Mouse (Mus musculus): ENCODE measurements at regions not wholly inside any gene's neighbourhood (a gene's known extent, or its start where the extent isn't known, plus 50 kb on each side); places are given as distances from the start of the nearest gene placed in this dataset.

DNA sequence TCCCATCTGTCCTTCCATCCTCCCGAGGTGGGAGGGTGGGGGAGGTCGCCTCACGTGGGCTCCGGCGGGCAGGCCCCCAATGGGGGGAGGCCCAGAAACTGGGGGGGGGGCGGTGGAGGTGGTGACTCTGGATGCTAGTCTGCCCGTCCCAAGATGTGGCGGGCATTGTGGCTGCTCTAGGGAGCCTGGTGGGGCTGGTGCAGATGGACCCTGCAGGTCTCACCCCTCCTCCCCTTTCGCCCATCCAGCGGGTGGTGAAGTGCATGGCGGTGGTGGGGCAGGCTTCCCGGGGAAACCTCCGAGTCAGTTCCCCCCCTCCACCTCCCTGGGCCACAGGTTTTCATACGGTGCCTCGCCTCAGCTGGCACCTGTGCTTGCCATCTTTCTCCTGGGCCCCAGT, 88.6 kb downstream of the Inhba start:
- Histone ChIP-seq H3K27ac (no peak overlapping the region), H3K4me3 (no peak overlapping the region)
- no peak for TF ChIP-seq CTCF (conservative IDR thresholded peaks at IDR 0.05)
- DNase-seq (ENCODE audit: low spot score in 2 of 2) = no peak

DNA sequence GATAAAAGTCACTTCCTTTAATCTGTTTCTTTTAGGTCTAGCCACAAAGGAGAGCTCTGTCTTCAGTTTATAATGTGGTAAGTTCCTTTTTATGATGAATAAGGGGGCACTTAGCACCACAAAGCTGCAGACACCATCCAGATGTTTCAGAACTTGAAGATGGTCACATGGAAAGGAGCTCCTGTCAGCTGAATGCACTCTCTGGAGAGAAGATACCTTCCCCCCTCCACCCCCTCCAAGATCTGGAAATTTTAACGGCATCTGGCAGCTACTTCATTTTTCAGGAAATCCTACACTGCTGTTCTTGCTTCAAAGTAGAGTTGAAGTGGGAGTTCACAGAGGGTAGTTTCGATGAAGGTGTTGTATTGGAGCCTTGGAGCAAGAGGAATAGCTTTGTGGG, 103.2 kb downstream of the Inhba start:
- Histone ChIP-seq H3K27ac (no peak overlapping the region), H3K4me3 (no peak overlapping the region)
- TF ChIP-seq CTCF (conservative IDR thresholded peaks at IDR 0.05) = no peak
- DNase-seq (ENCODE audit: low spot score in 2 of 2) = no peak

DNA sequence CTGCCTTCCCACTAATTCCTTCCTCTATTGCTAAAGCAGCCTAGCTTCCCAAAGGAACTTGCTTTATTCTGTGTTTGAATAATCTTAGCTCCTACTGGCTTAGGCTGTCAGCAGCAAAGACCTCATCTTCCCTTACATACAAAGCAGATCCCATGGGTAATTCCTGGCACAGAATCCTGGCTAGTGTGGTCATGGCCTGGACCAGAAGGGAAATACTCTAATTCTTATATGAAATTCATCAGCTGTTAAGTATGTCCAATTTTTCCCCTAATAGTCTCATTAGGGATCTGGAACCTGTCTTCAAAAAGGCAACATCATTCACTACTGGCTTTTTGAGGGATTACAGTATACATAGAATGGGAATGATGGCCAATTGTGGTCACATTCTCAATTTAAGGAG, 135.0 kb downstream of the Inhba start:
- TF ChIP-seq CTCF (conservative IDR thresholded peaks at IDR 0.05) = no peak
- Histone ChIP-seq H3K4me3 (no peak overlapping the region), H3K27ac (no peak overlapping the region)

DNA sequence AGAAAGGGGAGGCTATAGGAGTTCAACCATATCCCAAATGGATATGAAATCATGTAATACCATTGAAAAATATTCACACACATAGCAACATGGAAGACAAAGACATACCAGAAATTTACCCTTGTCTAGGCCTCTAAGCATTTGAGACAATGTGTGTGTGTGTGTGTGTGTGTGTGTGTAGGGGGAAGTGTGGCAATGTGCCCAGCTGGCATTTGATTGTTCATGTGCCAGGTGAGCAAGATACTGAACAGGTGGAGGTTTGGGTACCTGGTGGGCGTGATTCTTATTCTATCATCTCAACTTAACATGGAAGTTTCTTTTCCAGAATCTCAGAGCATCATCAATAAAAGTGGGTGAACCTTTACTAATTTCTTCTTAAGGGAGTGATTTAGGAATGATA, 143.3 kb downstream of the Inhba start:
- Histone ChIP-seq H3K27ac (no peak overlapping the region), H3K4me3 (no peak overlapping the region)
- DNase-seq (ENCODE audit: low spot score in 2 of 2) = no peak
- no peak for TF ChIP-seq CTCF (conservative IDR thresholded peaks at IDR 0.05)

More for the DNA sequence above, 135.0 kb downstream of the Inhba start:
- no peak for DNase-seq (ENCODE audit: low spot score in 2 of 2)

DNA sequence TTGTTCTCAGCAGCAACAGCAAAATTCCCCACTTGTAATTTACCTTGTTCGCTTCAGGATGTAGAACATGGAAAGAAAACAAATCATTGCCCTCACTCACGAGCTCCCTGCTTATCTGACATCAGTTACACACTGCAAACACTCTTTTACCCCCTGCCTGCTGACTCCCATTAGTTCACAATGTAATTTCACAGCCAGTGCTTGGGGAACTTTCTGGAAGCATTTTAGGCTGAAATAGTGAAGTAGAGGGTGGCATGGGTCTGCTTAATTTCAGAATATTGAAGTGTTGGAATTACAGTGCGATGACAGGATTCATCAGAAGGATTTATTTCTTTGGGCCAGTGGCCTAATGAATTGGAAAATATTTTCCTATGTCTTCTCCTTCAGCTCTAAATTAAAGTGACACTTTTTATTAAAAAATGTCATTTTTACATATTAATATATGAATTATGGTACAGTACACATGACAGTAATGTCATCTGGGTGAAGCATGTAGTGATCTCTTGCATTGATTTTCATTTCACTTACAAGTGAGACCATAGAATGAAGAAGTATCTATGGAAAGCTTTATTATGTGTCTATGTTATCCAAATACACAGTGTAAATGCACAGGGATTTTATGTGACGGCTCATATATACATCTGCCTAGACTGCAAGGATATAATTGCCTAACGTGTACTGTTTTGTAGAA, 153.7 kb downstream of the Inhba start:
- Histone ChIP-seq H3K4me3 (no peak overlapping the region), H3K27ac (no peak overlapping the region)
- DNase-seq (ENCODE audit: low spot score in 2 of 2) = no peak
- no peak for TF ChIP-seq CTCF (conservative IDR thresholded peaks at IDR 0.05)

DNA sequence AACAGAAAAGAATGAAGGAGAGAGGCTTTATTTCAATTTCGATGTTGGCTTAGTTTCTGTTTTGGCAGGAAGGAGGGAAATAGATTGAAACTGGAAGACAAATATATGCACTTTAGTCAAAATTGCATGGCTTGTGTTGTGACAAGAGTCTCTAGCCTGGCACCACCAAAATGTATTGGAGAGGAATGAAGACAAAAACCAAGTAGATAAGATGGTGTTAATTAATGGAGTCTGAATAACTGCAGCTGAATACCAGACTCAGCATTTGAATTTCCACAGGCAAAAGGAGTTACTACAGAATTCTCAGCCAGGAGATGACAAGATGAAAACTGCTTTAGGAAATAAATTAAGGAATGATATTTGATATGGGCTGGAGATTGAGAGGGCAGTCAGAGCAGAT, 185.0 kb downstream of the Inhba start:
- no peak overlapping the region for H3K27ac ChIP-seq
- no peak for DNase-seq (ENCODE audit: low spot score in 2 of 2)
- no peak overlapping the region for H3K4me3 ChIP-seq
- TF ChIP-seq CTCF (conservative IDR thresholded peaks at IDR 0.05) = no peak

DNA sequence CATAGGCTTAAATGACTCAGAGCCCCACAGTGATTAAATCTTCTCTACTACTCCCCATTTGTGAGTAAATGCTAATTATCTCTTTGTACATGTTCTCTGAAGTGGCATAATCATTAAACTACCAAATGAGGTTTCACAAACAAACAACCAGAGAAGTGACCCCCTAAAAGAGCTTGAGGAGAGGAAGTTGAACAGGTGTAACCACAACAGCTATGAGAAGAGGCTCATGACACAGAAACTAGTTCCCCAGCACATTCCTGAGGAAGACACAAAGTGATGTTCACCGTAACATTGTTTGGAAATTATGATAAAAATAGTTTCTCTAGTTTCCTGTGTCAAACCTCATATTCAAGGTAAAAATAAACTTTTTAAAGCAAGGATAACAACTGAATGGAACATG, 188.4 kb downstream of the Inhba start:
- no peak for DNase-seq (ENCODE audit: low spot score in 2 of 2)
- no peak overlapping the region for H3K27ac ChIP-seq
- no peak overlapping the region for H3K4me3 ChIP-seq
- TF ChIP-seq CTCF (conservative IDR thresholded peaks at IDR 0.05) = no peak

DNA sequence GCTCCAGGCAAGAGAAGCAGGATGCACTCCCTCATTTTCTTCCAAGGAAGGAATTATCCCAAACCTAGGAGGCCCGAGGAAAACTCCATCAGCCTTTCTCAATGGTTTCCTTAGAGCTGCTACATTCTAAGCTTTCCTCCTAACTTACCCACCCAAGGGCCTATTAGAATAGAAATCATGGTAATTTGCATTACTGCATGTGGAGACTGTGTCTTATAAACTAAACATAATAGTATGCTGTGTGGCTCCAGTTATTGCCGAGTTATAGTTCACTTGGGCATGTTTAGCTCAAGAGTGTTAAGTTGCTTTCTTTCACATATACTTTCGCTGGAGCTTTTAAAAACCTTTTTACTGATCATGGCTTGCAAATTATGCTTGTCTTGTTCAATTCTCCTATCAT, 191.5 kb downstream of the Inhba start:
- Histone ChIP-seq H3K4me3 (no peak overlapping the region), H3K27ac (no peak overlapping the region)
- no peak for DNase-seq (ENCODE audit: low spot score in 2 of 2)
- TF ChIP-seq CTCF (conservative IDR thresholded peaks at IDR 0.05) = no peak

DNA sequence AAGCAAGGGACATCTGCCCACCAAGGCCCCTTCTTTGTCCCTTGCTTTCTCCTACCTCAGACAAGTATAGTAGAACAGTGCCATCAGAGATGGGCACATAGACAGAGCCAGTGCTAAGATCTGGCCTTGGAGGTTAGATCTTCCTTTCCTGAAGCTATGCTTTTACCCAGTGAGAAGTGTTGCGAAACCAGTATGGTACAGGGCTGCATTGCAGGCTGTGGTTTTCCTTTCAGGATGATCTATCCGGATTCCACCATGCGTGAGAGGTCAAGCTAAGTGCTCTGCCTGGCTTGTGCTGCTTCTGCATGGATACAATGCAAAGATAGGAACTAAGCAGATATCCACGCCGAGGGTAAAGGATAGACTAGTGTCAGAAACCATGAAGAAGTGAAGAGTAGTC, 192.4 kb downstream of the Inhba start:
- H3K27ac ChIP-seq = no peak overlapping the region
- no peak for TF ChIP-seq CTCF (conservative IDR thresholded peaks at IDR 0.05)
- H3K4me3 ChIP-seq = no peak overlapping the region
- DNase-seq (ENCODE audit: low spot score in 2 of 2) = no peak

DNA sequence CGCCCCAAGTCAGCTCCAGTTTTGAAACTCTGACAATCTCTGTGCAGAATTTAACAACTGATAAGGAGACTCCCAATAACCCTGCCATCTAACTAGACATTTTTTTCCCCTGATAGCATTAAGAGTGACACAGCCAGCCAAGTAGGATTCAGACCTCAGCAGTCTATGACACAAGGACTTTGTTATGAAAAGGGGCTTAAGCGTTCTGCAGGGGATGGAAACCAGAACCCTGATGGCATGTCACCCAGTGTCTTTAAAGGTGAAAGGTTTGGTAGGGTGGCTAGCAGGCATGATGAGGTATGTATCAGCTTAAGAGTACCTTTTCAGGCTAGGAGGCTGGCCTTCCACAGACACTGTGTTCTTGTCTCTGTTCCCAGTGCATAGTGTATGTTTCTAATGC, 199.8 kb downstream of the Inhba start:
- Histone ChIP-seq H3K27ac (no peak overlapping the region), H3K4me3 (no peak overlapping the region)
- no peak for TF ChIP-seq CTCF (conservative IDR thresholded peaks at IDR 0.05)
- no peak for DNase-seq (ENCODE audit: low spot score in 2 of 2)

DNA sequence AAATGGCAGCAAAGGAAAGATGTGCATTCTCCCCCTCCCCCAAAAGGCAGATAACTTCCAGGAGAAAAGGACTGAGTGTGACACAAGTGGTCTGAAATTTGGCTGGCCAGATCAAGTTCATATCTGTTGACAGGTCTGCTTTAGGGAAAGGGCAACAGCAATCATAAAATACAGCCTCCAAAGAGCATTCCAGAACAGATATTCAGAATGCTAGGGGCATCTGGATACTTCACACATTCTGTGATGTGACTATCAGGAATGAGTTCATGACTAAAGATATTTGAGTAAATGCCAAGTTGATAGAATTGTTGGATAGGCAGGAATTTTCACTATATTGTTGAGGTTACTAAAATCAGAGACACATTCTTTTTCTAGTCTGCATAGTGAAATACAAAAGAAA, 208.2 kb downstream of the Inhba start:
- no peak for DNase-seq (ENCODE audit: low spot score in 2 of 2)
- H3K4me3 ChIP-seq = no peak overlapping the region
- no peak for TF ChIP-seq CTCF (conservative IDR thresholded peaks at IDR 0.05)
- H3K27ac ChIP-seq = no peak overlapping the region

DNA sequence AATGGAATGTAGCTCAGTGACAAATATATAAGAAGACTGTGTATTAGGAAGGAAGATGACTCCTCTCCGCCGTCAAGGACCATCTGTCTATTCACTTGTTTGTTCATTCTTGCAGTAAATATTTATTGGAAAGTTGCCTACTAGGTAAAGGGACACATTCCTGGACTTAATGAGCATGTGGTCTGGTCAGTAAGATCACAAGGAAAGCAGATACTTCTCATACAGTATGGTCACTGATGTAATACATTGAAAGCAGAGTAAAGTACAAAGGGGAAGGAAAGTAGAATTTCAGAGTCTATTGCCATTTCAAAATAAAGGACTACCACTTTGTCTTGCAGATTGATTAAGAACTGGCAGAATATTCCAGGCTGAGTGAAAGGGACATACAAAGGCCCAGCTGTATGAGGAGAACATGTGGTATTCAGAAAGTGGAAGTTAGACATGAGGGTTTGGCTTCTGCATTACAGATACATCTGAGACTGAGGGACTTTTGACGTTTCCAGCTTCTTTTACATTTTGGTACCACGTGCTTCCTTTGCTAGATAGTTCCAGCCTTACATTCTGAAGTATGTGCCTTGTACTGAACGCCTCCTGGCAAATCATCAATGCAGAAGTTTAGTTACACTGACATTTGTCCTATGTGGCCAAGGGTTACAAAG, 211.4 kb downstream of the Inhba start:
- Histone ChIP-seq H3K27ac (no peak overlapping the region), H3K4me3 (no peak overlapping the region)
- DNase-seq (ENCODE audit: low spot score in 2 of 2) = no peak
- no peak for TF ChIP-seq CTCF (conservative IDR thresholded peaks at IDR 0.05)

DNA sequence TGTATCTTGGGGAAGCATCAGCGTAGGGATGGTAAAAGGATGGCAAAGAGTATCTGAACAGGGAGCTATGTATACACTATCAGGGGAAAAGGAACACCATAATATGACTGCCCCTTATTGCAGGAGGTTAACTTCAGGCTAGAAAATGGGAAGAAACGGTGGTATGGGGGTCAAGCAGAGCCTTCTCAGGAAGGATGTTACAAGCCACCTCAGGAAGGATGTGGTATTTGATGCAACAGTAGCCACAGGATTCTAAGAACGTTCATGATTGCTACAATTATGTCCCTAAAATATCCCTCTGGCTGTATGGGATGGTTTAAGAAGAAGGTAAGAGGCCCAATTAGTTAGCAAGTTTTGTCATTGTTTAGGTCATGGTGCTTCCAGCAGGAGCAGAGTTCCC, 249.5 kb downstream of the Inhba start:
- no peak for TF ChIP-seq CTCF (conservative IDR thresholded peaks at IDR 0.05)
- H3K27ac ChIP-seq = no peak overlapping the region
- no peak overlapping the region for H3K4me3 ChIP-seq
- DNase-seq (ENCODE audit: low spot score in 2 of 2) = no peak

DNA sequence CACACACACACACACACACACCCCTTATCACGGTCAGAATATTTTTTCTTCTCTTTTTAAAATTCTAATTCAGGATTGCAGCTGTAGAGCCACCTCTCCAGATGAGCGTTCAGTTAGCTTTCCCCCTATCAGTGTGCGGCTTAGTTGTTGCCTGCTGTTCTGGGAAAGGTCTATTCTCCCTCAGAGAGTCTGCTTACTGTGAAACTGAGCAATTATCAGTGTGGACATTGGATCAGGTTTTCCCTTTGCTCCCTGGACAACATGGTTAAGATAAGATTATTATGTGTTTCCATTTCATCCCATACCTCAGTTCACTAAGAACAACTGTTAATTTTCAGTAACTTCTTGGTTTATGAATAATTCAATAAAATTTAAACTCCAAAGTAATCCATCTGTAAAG, 268.3 kb downstream of the Inhba start:
- no peak for TF ChIP-seq CTCF (conservative IDR thresholded peaks at IDR 0.05)
- Histone ChIP-seq H3K27ac (no peak overlapping the region), H3K4me3 (no peak overlapping the region)
- no peak for DNase-seq (ENCODE audit: low spot score in 2 of 2)
